ENCODE assay signal across 15 mouse cellular contexts in genomic region chr9:119831001-119831400, GRCm38 (mm10). TPM values are rescaled to one million over a fixed set of nuclear protein-coding genes. Genes with fewer than 3 reads are reported as not detected.
"Had no signal": no experiment of that assay in that cellular context is flagged by ENCODE, and none has a peak within 500 bp of the region (broad histone marks: within the 10 kb centered on the region; RNA-seq: fewer than 3 reads in every experiment).

No protein-coding gene starts in this region.

- H3K4me1 ChIP-seq: liver, embryonic 15.5 days; stomach, embryonic 15.5 days had no signal

- DNase-seq: kidney, postnatal 10 days; kidney, postnatal 4 days; lung, adult 2 months; lung, postnatal 36 days; right cerebral cortex, postnatal 14 days; thymus, postnatal 36 days had no signal

- ATAC-seq: lung, postnatal 0 days; midbrain, embryonic 15.5 days had no signal

- H3K4me3 ChIP-seq: layer of hippocampus, adult 2 months; limb, embryonic 10.5 days; liver, embryonic 15.5 days; midbrain, embryonic 15.5 days; stomach, embryonic 15.5 days had no signal

- H3K36me3 ChIP-seq: limb, embryonic 10.5 days; liver, embryonic 15.5 days; midbrain, embryonic 15.5 days; stomach, embryonic 15.5 days had no signal

- H3K4me2 ChIP-seq: liver, embryonic 11.5 days; liver, embryonic 15.5 days; midbrain, embryonic 15.5 days; stomach, embryonic 15.5 days had no signal

- H3K9ac ChIP-seq: liver, embryonic 15.5 days; midbrain, embryonic 15.5 days; stomach, embryonic 15.5 days had no signal

- H3K27ac ChIP-seq: layer of hippocampus, adult 2 months; limb, embryonic 10.5 days; liver, embryonic 15.5 days; midbrain, embryonic 15.5 days; stomach, embryonic 15.5 days had no signal

- H3K9me3 ChIP-seq: limb, embryonic 10.5 days; liver, embryonic 15.5 days; midbrain, embryonic 15.5 days; stomach, embryonic 15.5 days had no signal

- H3K27me3 ChIP-seq: liver, embryonic 15.5 days; midbrain, embryonic 15.5 days; stomach, embryonic 15.5 days had no signal

RNA-seq across cellular contexts. Expression of gene Scn11a, which starts 5.7 kb away (rescaled TPM):
- total RNA-seq: layer of hippocampus, adult 2 months; megakaryocyte progenitor cell, adult 5-6 weeks had no signal
- polyA plus RNA-seq: lung, postnatal 0 days; spleen, adult 2 months had no signal
